Mouse (Mus musculus): ENCODE results near the gene Iqca.
A peak's percentile ranks its signal among the peaks of the same experiment; 100 is the strongest.

Iqca gene

GRCm38 (mm10) chr1:90060599-90060998, 92.6 kb downstream of the Iqca start:
- peak; percentile 18 to 52 for DNase-seq (ENCODE audit: low spot score in 2 of 2)

- DNase-seq (ENCODE audit: low spot score in 2 of 2): no peak
These were observed 93.1 kb downstream of the Iqca start for GRCm38 (mm10) chr1:90060054-90060453.

- DNase-seq (ENCODE audit: low spot score in 2 of 2): no peak
These were observed 98.2 kb downstream of the Iqca start for GRCm38 (mm10) chr1:90054991-90055390.

GRCm38 (mm10) chr1:90051347-90051746, 101.9 kb downstream of the Iqca start:
- DNase-seq (ENCODE audit: low spot score in 2 of 2): peak in 1 of 2 experiments; percentile 38

GRCm38 (mm10) chr1:90050046-90050739, 103.0 kb downstream of the Iqca start:
- DNase-seq (ENCODE audit: low spot score in 2 of 2): no peak

GRCm38 (mm10) chr1:90028305-90028704, 124.9 kb downstream of the Iqca start:
- no peak for DNase-seq (ENCODE audit: low spot score in 2 of 2)

- peak in 1 of 2 experiments; percentile 18 for DNase-seq (ENCODE audit: low spot score in 2 of 2)
These were observed 126.3 kb downstream of the Iqca start for GRCm38 (mm10) chr1:90026945-90027344.

GRCm38 (mm10) chr1:90020336-90020735, 132.9 kb downstream of the Iqca start:
- no peak for DNase-seq (ENCODE audit: low spot score in 2 of 2)

GRCm38 (mm10) chr1:90018071-90018470, 135.1 kb downstream of the Iqca start:
- DNase-seq (ENCODE audit: low spot score in 2 of 2): no peak

- DNase-seq (ENCODE audit: low spot score in 2 of 2): peak in 1 of 2 experiments; percentile 25
These were observed 138.8 kb downstream of the Iqca start, which contains the start of gene Asb18 for GRCm38 (mm10) chr1:90014446-90014845. Gene Asb18, minus strand, starts transcription at chr1:90014666.

GRCm38 (mm10) chr1:90013273-90013672, 139.9 kb downstream of the Iqca start:
- DNase-seq (ENCODE audit: low spot score in 2 of 2): no peak

- DNase-seq (ENCODE audit: low spot score in 2 of 2): no peak
These were observed 140.4 kb downstream of the Iqca start for GRCm38 (mm10) chr1:90012850-90013249.

GRCm38 (mm10) chr1:90012168-90012567, 141.0 kb downstream of the Iqca start:
- no peak for DNase-seq (ENCODE audit: low spot score in 2 of 2)

GRCm38 (mm10) chr1:90010077-90010476, 143.1 kb downstream of the Iqca start:
- no peak for DNase-seq (ENCODE audit: low spot score in 2 of 2)

- DNase-seq (ENCODE audit: low spot score in 2 of 2): no peak
These were observed 144.0 kb downstream of the Iqca start for GRCm38 (mm10) chr1:90009188-90009587.

- DNase-seq (ENCODE audit: low spot score in 2 of 2): no peak
These were observed 146.5 kb downstream of the Iqca start for GRCm38 (mm10) chr1:90006666-90007065.

- DNase-seq (ENCODE audit: low spot score in 2 of 2): no peak
These were observed 152.2 kb downstream of the Iqca start for GRCm38 (mm10) chr1:90000981-90001380.

- DNase-seq (ENCODE audit: low spot score in 2 of 2): peak; percentile 49 to 61
These were observed 153.3 kb downstream of the Iqca start for GRCm38 (mm10) chr1:89999858-90000257.

- DNase-seq (ENCODE audit: low spot score in 2 of 2): no peak
These were observed 154.5 kb downstream of the Iqca start for GRCm38 (mm10) chr1:89998696-89999095.

- DNase-seq (ENCODE audit: low spot score in 2 of 2): peak; percentile 63 to 65
These were observed 155.1 kb downstream of the Iqca start for GRCm38 (mm10) chr1:89998076-89998475.

GRCm38 (mm10) chr1:89992256-89992655, 160.9 kb downstream of the Iqca start:
- DNase-seq (ENCODE audit: low spot score in 2 of 2): no peak

Data from heart, adult 9 months (tissue).